Mouse (Mus musculus) liver, embryonic 14.5 days (tissue): Measurements from ENCODE around the gene Tacc2. TPM values are rescaled to one million over a fixed set of nuclear protein-coding genes. Genes with fewer than 3 reads are reported as not detected.

Source experiments
- ATAC-seq: fragments of 200-750 bp; cut with Nextera tagmentation; 2 replicates; pipeline ENCODE4 v1.8.0; 2017; ENCODE audit warnings: moderate number of reproducible peaks, mild to moderate bottlenecking, moderate library complexity; ENCODE audit not compliant: insufficient read depth
- DNase-seq, 3 experiments: peaks; one replicate each; pipeline ENCODE4 v3.0.0-alpha.2; 2012 to 2013; ENCODE audit warnings: low read depth in 3 of 3, low spot score in 3 of 3
- H3K27ac ChIP-seq: fragments of 300-500 bp; sonication (generic); 2 replicates; pipeline ENCODE4 v1.5.1; 2014; ENCODE audit warnings: moderate library complexity, mild to moderate bottlenecking, control low read depth, inconsistent platforms
- H3K27me3 ChIP-seq: fragments of 300-500 bp; sonication (generic); 2 replicates; pipeline ENCODE4 v1.6.1; 2014; ENCODE audit warnings: mild to moderate bottlenecking, low read length, moderate library complexity; ENCODE audit not compliant: control insufficient read depth, insufficient read depth
- H3K36me3 ChIP-seq: fragments of 300-500 bp; sonication (generic); replicated peaks from 2 replicates; pipeline ENCODE4 v1.6.1; 2014; ENCODE audit warnings: low read depth; ENCODE audit not compliant: control insufficient read depth, insufficient read depth
- H3K4me1 ChIP-seq, 2 experiments: fragments of 200-500 bp in 1 of 2; fragments of 300-500 bp in 1 of 2; sonication (generic) in 1 of 2; replicated peaks; 2 replicates each; pipeline ENCODE4 v1.6.1; 2012 to 2014; ENCODE audit warnings: antibody characterized with exemption in 1 of 2, inconsistent platforms in 1 of 2, low read length in 1 of 2; ENCODE audit not compliant: control insufficient read depth in 2 of 2, insufficient read depth in 2 of 2
- H3K4me2 ChIP-seq: fragments of 300-500 bp; sonication (generic); 2 replicates; pipeline ENCODE4 v1.6.1; 2014; ENCODE audit warnings: low read depth, mild to moderate bottlenecking, control low read depth, moderate library complexity
- H3K4me3 ChIP-seq, 2 experiments: fragments of 200-500 bp in 1 of 2; fragments of 300-500 bp in 1 of 2; sonication (generic) in 1 of 2; 2 replicates each; pipeline ENCODE4 v1.5.1; 2012 to 2014; ENCODE audit warnings: low read depth in 2 of 2, low read length in 2 of 2, mild to moderate bottlenecking in 2 of 2, control low read depth in 1 of 2, inconsistent platforms in 1 of 2, moderate library complexity in 1 of 2; ENCODE audit not compliant: insufficient read depth in 1 of 2
- H3K9ac ChIP-seq: fragments of 300-500 bp; sonication (generic); replicated peaks from 2 replicates; pipeline ENCODE4 v1.6.1; 2014; ENCODE audit warnings: mild to moderate bottlenecking, control low read depth, moderate library complexity
- H3K9me3 ChIP-seq: fragments of 300-500 bp; sonication (generic); 2 replicates; pipeline ENCODE4 v1.6.1; 2016; ENCODE audit warnings: low read length, mixed read lengths; ENCODE audit not compliant: control insufficient read depth
- CTCF ChIP-seq: IDR thresholded peaks from 2 replicates; pipeline ENCODE4 v1.5.1; 2016; ENCODE audit warnings: antibody characterized with exemption, low read depth, control low read depth
- EP300 ChIP-seq: IDR thresholded peaks from 2 replicates; pipeline ENCODE4 v1.6.1; 2016; ENCODE audit warnings: antibody characterized with exemption, low read depth
- WGBS: fragments of 180-500 bp; shearing (Covaris S2); extraction: QIAGEN DNeasy Blood & Tissue Kit; methylation state at CpG from one replicate; pipeline ENCODE4 v1.1.7; 2014; ENCODE audit not compliant: insufficient replicate concordance; 5-methylcytosine and 5-hydroxymethylcytosine counted together
- polyA plus RNA-seq, 2 experiments: library from polyadenylated mRNA; depleted of rRNA in 1 of 2; stranded (reverse) in 1 of 2; unstranded in 1 of 2; fragments of >200 nt; fragmentation: Nextera tagmentation in 1 of 2; extraction: Ambion mirVana in 1 of 2; gene quantifications; 2 replicates each; pipeline versions ENCODE4 v1.2.1 to v1.2.3; 2012 to 2014

Tacc2 gene
- polyA plus RNA-seq, 2 experiments: 2.0 to 2.4 TPM

DNA sequence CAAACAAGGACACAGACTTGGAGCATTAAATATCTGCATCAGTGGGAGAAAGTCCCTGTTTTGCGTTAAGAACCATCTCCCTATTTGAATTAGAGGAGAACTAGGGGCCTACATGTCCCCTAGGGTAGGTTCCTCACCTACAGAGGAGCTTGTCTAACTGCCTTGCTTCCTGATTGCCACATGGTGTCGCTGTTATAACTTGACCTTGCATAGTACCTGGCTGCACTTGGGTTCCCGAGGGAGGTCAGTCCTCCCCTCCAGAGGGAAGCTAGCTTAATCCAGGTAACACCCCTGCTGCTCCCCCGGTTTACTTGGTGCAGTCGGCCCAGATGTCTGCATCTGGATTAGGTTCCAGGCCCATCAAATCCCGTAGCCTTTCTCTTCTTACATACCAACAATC is 27.9 kb downstream of the Tacc2 start:
- Histone ChIP-seq H3K9ac (no peak overlapping the region), H3K4me1 (no peaks in the 10 kb centered on the region), H3K4me2 (no peak overlapping the region), H3K9me3 (no peaks in the 10 kb centered on the region), H3K4me3 (no peak overlapping the region), H3K36me3 (no peaks in the 10 kb centered on the region), H3K27ac (no peak overlapping the region), H3K27me3 (no peaks in the 10 kb centered on the region)
- TF ChIP-seq CTCF (peak; percentile 65), EP300 (no peak)
- WGBS: 15% methylated on average over 6 of the region's 6 CpGs
- no peak for ATAC-seq
- no peak for DNase-seq

DNA sequence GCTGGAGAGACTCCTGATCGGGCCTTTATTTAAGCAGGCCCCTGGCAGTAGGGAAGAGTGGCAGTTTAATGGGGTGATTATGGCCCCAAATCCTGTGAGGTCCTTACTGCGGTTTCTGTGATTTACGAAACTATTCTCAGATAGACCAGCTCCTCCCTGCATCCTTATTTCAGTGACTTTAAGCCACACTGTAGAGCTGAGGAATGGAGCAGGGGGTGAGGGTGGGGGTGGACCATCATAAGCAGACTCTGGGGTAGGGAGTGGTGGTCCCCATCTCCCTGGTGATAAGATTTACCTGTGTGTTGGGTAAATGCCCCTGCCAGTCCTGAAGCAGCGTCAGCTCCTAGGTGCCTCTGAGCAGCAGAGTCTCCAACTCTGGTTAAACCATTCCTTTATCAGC is 29.7 kb downstream of the Tacc2 start:
- H3K27me3 ChIP-seq: no peaks in the 10 kb centered on the region
- no peak overlapping the region for H3K4me3 ChIP-seq
- H3K9ac ChIP-seq: no peak overlapping the region
- H3K4me1 ChIP-seq: no peaks in the 10 kb centered on the region
- DNase-seq (no peak), ATAC-seq (no peak)
- H3K27ac ChIP-seq: no peak overlapping the region
- no peaks in the 10 kb centered on the region for H3K9me3 ChIP-seq
- no peak overlapping the region for H3K4me2 ChIP-seq
- H3K36me3 ChIP-seq: no peaks in the 10 kb centered on the region
- 71% methylated on average over 4 of the region's 4 CpGs for WGBS
- TF ChIP-seq EP300: no peak
- no peak for TF ChIP-seq CTCF

DNA sequence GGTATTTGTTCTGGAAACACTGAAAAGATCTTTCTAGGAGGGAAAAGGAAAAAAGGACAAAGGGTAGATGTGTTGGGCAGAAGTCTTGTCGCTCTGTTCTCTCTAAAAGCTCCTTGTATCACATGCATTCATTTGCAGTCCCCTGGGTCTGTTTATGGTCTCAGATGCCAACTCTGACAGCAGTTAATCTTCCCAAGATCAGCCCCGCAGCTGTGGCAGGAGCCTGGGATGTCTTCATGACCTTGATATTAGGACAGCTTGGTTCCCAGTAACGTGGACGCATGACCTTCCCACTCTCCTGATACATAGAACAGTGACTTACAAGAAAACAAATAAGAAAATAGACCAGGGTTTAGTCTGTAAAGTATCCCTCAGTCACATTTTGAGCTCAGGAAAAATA is 36.7 kb downstream of the Tacc2 start:
- Histone ChIP-seq H3K27me3 (no peaks in the 10 kb centered on the region), H3K4me1 (no peaks in the 10 kb centered on the region), H3K4me2 (no peak overlapping the region), H3K27ac (no peak overlapping the region), H3K36me3 (no peaks in the 10 kb centered on the region), H3K9ac (no peak overlapping the region), H3K9me3 (no peaks in the 10 kb centered on the region), H3K4me3 (no peak overlapping the region)
- no peak for DNase-seq
- WGBS: 67% methylated on average over 4 of the region's 4 CpGs
- no peak for ATAC-seq
- TF ChIP-seq EP300: no peak

DNA sequence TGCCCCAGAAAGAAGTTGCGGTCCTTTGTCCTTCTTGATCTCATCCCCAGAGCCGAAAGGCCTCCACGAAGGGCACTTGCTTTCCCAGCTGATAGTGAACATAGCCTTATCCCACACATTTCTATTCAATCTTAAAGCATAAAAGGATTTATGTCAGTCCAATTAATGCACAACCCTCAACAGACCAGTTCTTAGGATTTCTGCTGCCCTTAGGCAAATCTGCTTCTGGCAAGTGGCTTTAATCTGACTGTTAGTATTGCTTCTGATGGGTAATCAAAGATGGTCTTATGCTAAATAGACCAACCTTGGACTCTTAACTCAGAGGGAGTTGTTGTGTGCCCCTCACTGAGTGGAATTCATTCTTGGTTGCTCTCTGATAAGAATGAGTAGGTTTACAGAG is 40.4 kb downstream of the Tacc2 start:
- no peaks in the 10 kb centered on the region for H3K9me3 ChIP-seq
- H3K4me1 ChIP-seq: no peaks in the 10 kb centered on the region
- DNase-seq (no peak), ATAC-seq (no peak)
- no peak overlapping the region for H3K9ac ChIP-seq
- no peak overlapping the region for H3K27ac ChIP-seq
- no peaks in the 10 kb centered on the region for H3K27me3 ChIP-seq
- no peak overlapping the region for H3K4me2 ChIP-seq
- 81% methylated on average over 3 of the region's 3 CpGs for WGBS
- H3K4me3 ChIP-seq: no peak overlapping the region
- H3K36me3 ChIP-seq: no peaks in the 10 kb centered on the region
- TF ChIP-seq CTCF (no peak), EP300 (no peak)

DNA sequence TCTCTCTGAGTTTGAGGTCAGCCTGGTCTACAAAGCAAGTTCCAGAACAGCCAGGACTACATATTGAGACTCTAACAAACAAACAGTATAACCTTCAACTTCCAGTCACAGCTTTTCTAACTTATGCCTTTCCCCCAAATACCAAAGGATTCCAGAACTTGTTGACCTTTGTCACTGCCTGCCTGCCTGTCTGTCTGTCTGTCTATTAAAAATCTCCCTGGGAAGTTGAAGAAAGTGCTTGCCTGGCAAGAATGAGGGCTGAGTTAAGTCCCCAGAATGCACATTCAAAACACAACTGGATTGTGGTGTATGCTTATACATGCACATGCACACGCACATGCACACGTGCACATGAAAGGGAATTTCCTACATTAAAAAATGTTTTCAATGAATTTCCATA is 43.8 kb downstream of the Tacc2 start:
- ATAC-seq: no peak
- DNase-seq: no peak
- 79% methylated on average over 2 of the region's 2 CpGs for WGBS
- Histone ChIP-seq H3K36me3 (no peaks in the 10 kb centered on the region), H3K4me1 (no peaks in the 10 kb centered on the region), H3K27ac (no peak overlapping the region), H3K9ac (no peak overlapping the region), H3K4me3 (no peak overlapping the region), H3K4me2 (no peak overlapping the region), H3K27me3 (no peaks in the 10 kb centered on the region), H3K9me3 (no peaks in the 10 kb centered on the region)
- no peak for TF ChIP-seq CTCF

DNA sequence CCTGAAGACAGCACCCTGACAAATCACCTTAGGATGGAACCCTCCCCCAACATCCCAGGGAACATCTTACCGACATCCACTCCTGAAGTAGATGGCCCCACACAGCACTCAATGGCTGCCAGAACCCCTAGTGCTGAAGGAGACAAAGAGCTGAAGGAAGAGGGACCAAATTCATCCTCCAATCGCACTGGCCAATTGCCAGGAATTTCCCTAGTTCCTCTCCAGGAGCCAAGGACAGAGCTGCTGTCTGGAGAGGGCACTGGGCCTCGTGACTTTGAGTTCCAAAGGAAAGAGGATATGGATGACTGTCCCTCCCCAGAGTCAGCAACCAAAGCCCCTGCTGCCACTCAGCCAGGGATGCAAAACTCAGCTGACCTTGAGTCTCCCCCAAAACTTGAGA is 44.7 kb downstream of the Tacc2 start:
- no peak for DNase-seq
- ATAC-seq: no peak
- H3K9ac ChIP-seq: no peak overlapping the region
- H3K4me2 ChIP-seq: no peak overlapping the region
- TF ChIP-seq CTCF: no peak
- H3K4me1 ChIP-seq: no peaks in the 10 kb centered on the region
- no peaks in the 10 kb centered on the region for H3K27me3 ChIP-seq
- no peaks in the 10 kb centered on the region for H3K9me3 ChIP-seq
- no peak overlapping the region for H3K4me3 ChIP-seq
- no peak overlapping the region for H3K27ac ChIP-seq
- WGBS: 41% methylated on average over 3 of the region's 3 CpGs
- H3K36me3 ChIP-seq: no peaks in the 10 kb centered on the region
